Mouse (Mus musculus): ENCODE results near the gene Ksr1.

The Ksr1 gene

GRCm38 (mm10) chr11:79145283-79146265 lies 633 bp downstream of the Ksr1 start:
- no peak for DNase-seq (ENCODE audit: low spot score)

GRCm38 (mm10) chr11:79144741-79145140 lies 1.5 kb downstream of the Ksr1 start:
- no peak for DNase-seq (ENCODE audit: low spot score)

- DNase-seq (ENCODE audit: low spot score) = no peak
Measured at GRCm38 (mm10) chr11:79144043-79144591, 2.1 kb downstream of the Ksr1 start.

GRCm38 (mm10) chr11:79143322-79143721 lies 2.9 kb downstream of the Ksr1 start:
- DNase-seq (ENCODE audit: low spot score) = no peak

- DNase-seq (ENCODE audit: low spot score) = no peak
Measured at GRCm38 (mm10) chr11:79142381-79142780, 3.8 kb downstream of the Ksr1 start.

- DNase-seq (ENCODE audit: low spot score) = no peak
Measured at GRCm38 (mm10) chr11:79141235-79142109, 4.7 kb downstream of the Ksr1 start.

GRCm38 (mm10) chr11:79140511-79140888 lies 5.7 kb downstream of the Ksr1 start:
- DNase-seq (ENCODE audit: low spot score) = no peak

GRCm38 (mm10) chr11:79139878-79140510 lies 6.2 kb downstream of the Ksr1 start:
- no peak for DNase-seq (ENCODE audit: low spot score)

- no peak for DNase-seq (ENCODE audit: low spot score)
Measured at GRCm38 (mm10) chr11:79138621-79139020, 7.6 kb downstream of the Ksr1 start.

- DNase-seq (ENCODE audit: low spot score) = no peak
Measured at GRCm38 (mm10) chr11:79137245-79137644, 9.0 kb downstream of the Ksr1 start.

- no peak for DNase-seq (ENCODE audit: low spot score)
Measured at GRCm38 (mm10) chr11:79135685-79136360, 10.4 kb downstream of the Ksr1 start.

- DNase-seq (ENCODE audit: low spot score) = no peak
Measured at GRCm38 (mm10) chr11:79135105-79135503, 11.1 kb downstream of the Ksr1 start.

- no peak for DNase-seq (ENCODE audit: low spot score)
Measured at GRCm38 (mm10) chr11:79134416-79135104, 11.6 kb downstream of the Ksr1 start.

- DNase-seq (ENCODE audit: low spot score) = no peak
Measured at GRCm38 (mm10) chr11:79133961-79134360, 12.2 kb downstream of the Ksr1 start.

- DNase-seq (ENCODE audit: low spot score) = no peak
Measured at GRCm38 (mm10) chr11:79133051-79133450, 13.2 kb downstream of the Ksr1 start.

GRCm38 (mm10) chr11:79131949-79132411 lies 14.2 kb downstream of the Ksr1 start:
- DNase-seq (ENCODE audit: low spot score) = no peak

GRCm38 (mm10) chr11:79129388-79130356 lies 16.5 kb downstream of the Ksr1 start:
- DNase-seq (ENCODE audit: low spot score) = no peak

GRCm38 (mm10) chr11:79128233-79128632 lies 18.0 kb downstream of the Ksr1 start:
- DNase-seq (ENCODE audit: low spot score) = no peak

- no peak for DNase-seq (ENCODE audit: low spot score)
Measured at GRCm38 (mm10) chr11:79126963-79127362, 19.2 kb downstream of the Ksr1 start.
